Mouse (Mus musculus) bone marrow macrophage, adult 2 months (primary cell): ENCODE data around the gene Ssbp2. TPM values are rescaled to one million over a fixed set of nuclear protein-coding genes. Genes with fewer than 3 reads are reported as not detected.

Experiments used
- H3K27ac ChIP-seq: 2 replicates; pipeline ENCODE4 v1.5.1; 2012; ENCODE audit warnings: low read depth, low read length; ENCODE audit not compliant: insufficient read depth
- H3K4me1 ChIP-seq: 2 replicates; pipeline ENCODE4 v1.6.1; 2012; ENCODE audit warnings: low read length; ENCODE audit not compliant: control insufficient read depth, insufficient read depth
- H3K4me3 ChIP-seq: 2 replicates; pipeline ENCODE4 v1.5.1; 2012; ENCODE audit warnings: mild to moderate bottlenecking, low read length, moderate library complexity; ENCODE audit not compliant: insufficient read depth
- CTCF ChIP-seq: IDR thresholded peaks from 2 replicates; pipeline ENCODE4 v1.5.1; 2012; ENCODE audit warnings: low read depth, mild to moderate bottlenecking, low read length, moderate library complexity
- POLR2A ChIP-seq: IDR thresholded peaks from 2 replicates; pipeline ENCODE4 v1.6.1; 2012; ENCODE audit warnings: mild to moderate bottlenecking, low read depth, low read length, borderline replicate concordance
- polyA plus RNA-seq: library from polyadenylated mRNA; stranded (reverse); fragments of >200 nt; gene quantifications from 2 replicates; pipeline ENCODE4 v1.2.4, GENCODE M21; 2012; ENCODE audit not compliant: missing spikeins, insufficient read depth, insufficient read length

Gene Ssbp2
- polyA plus RNA-seq, 1 experiment = 8.5 TPM

DNA sequence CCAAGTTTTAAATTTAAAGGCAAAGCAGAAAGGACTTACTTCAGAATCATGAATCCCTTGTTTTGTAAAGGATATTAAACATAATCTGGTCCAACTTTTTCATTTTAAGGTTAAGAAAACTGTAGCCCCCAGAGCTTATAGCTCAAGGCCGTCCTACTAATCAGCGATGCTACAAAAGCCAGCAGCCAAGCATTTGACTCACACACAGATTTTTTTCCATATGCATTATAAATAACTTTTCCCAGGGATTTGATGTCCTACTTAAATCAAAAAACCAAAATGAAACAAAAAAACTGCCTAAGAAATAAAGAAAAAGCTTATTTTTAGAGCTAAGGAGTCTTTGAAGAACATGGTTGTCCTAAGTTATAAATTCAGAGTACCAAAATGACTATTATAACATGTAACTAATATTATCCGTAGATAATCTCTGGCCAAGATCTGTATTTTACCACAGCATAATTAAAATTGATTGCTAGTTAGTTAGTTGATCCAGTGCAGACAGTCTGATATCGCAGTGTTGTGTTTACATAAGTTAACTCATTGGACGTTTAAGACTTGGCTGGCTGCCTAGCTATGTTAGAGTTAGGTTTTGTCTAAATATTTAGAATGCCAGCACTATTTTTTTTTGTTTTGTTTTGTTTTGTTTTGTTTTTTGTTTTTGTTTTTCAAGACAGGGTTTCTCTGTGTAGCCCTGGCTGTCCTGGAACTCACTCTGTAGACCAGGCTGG is 201.1 kb downstream of the Ssbp2 start:
- Histone ChIP-seq H3K4me3 (no peak overlapping the region), H3K27ac (no peak overlapping the region), H3K4me1 (no peaks in the 10 kb centered on the region)
- no peak for TF ChIP-seq POLR2A
- TF ChIP-seq CTCF = no peak

GRCm38 (mm10) chr13:91662751-91663150 is 202.7 kb downstream of the Ssbp2 start:
- TF ChIP-seq POLR2A (no peak), CTCF (no peak)
- Histone ChIP-seq H3K4me3 (no peak overlapping the region), H3K4me1 (no peaks in the 10 kb centered on the region), H3K27ac (no peak overlapping the region)

GRCm38 (mm10) chr13:91673241-91673640 is 213.2 kb downstream of the Ssbp2 start:
- no peak for TF ChIP-seq POLR2A
- no peak for TF ChIP-seq CTCF

GRCm38 (mm10) chr13:91680764-91681437 is 220.8 kb downstream of the Ssbp2 start:
- no peak overlapping the region for H3K4me3 ChIP-seq
- peaks cover 3% of the 10 kb centered on the region for H3K4me1 ChIP-seq
- TF ChIP-seq CTCF (no peak), POLR2A (no peak)
- H3K27ac ChIP-seq = no peak overlapping the region

More at GRCm38 (mm10) chr13:91673241-91673640, 213.2 kb downstream of the Ssbp2 start:
- Histone ChIP-seq H3K27ac (no peak overlapping the region), H3K4me1 (no peaks in the 10 kb centered on the region), H3K4me3 (no peak overlapping the region)

DNA sequence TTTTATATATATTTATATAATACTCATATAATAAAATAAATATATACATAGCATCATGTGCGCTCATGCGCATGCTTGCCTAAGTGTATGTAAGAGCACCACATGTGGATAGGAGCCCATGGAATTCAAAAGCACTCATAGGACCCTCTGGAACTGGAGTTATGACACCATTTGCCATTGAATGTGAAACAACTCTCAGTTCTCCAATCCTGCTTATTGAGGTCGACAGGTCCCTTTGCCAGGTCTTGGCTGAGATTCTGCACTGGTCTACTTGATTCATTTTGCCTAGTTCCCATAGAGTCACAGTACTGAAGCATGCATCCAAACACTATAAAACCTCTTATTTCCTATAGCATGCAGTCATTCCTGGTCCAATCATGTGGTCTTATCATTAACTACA is 221.4 kb downstream of the Ssbp2 start:
- H3K4me1 ChIP-seq = peaks cover 3% of the 10 kb centered on the region
- no peak overlapping the region for H3K27ac ChIP-seq
- TF ChIP-seq POLR2A = no peak
- TF ChIP-seq CTCF = no peak
- no peak overlapping the region for H3K4me3 ChIP-seq

GRCm38 (mm10) chr13:91690118-91690517 is 230.0 kb downstream of the Ssbp2 start:
- Histone ChIP-seq H3K4me1 (no peaks in the 10 kb centered on the region), H3K4me3 (no peak overlapping the region), H3K27ac (no peak overlapping the region)
- no peak for TF ChIP-seq POLR2A
- TF ChIP-seq CTCF = no peak

- Histone ChIP-seq H3K4me1 (peaks cover 4% of the 10 kb centered on the region; the same call in 1 of the 2 replicates), H3K4me3 (no peak overlapping the region), H3K27ac (no peak overlapping the region)
- no peak for TF ChIP-seq CTCF
- TF ChIP-seq POLR2A = no peak
Measured at GRCm38 (mm10) chr13:91693615-91694014, 233.5 kb downstream of the Ssbp2 start.

- Histone ChIP-seq H3K4me1 (peaks cover 4% of the 10 kb centered on the region; the same call in 1 of the 2 replicates), H3K27ac (no peak overlapping the region), H3K4me3 (no peak overlapping the region)
- no peak for TF ChIP-seq CTCF
Measured at GRCm38 (mm10) chr13:91695406-91695805, 235.3 kb downstream of the Ssbp2 start.

- Histone ChIP-seq H3K4me3 (no peak overlapping the region), H3K4me1 (peaks cover 4% of the 10 kb centered on the region; the same call in 1 of the 2 replicates), H3K27ac (no peak overlapping the region)
- TF ChIP-seq POLR2A (no peak), CTCF (no peak)
Measured at GRCm38 (mm10) chr13:91696109-91696645, 236.1 kb downstream of the Ssbp2 start.

GRCm38 (mm10) chr13:91697011-91697410 is 236.9 kb downstream of the Ssbp2 start:
- peaks cover 7% of the 10 kb centered on the region for H3K4me1 ChIP-seq
- no peak for TF ChIP-seq POLR2A
- no peak for TF ChIP-seq CTCF
- no peak overlapping the region for H3K27ac ChIP-seq
- no peak overlapping the region for H3K4me3 ChIP-seq
